Mouse (Mus musculus): ENCODE results near the gene Tbc1d1. TPM values are rescaled to one million over a fixed set of nuclear protein-coding genes. Genes with fewer than 3 reads are reported as not detected.

Tbc1d1 gene
- 48.4 TPM for polyA plus RNA-seq (2014; fragmentation: Illumina TruSeq; extraction: RNeasy Lipid Tissue Mini Kit (QIAGEN cat#74804); ENCODE audit: low read depth, low replicate concordance)

GRCm38 (mm10) chr5:64155861-64156550 is at the start of gene Tbc1d1:
Tbc1d1 (plus strand) TSS chr5:64156305.

Other genes with a start within 250 kb of the Tbc1d1 start
- gene Rell1, start 187.4 kb upstream of the Tbc1d1 start, polyA plus RNA-seq (2014; fragmentation: Illumina TruSeq; extraction: RNeasy Lipid Tissue Mini Kit (QIAGEN cat#74804); ENCODE audit: low read depth, low replicate concordance): 18.9 TPM
- gene Pgm2, start 63.4 kb upstream of the Tbc1d1 start, polyA plus RNA-seq (2014; fragmentation: Illumina TruSeq; extraction: RNeasy Lipid Tissue Mini Kit (QIAGEN cat#74804); ENCODE audit: low read depth, low replicate concordance): 8.7 TPM

Data from adipose tissue, adult 10 weeks (tissue).